Mouse (Mus musculus) natural killer cell, adult 2 months (primary cell): ENCODE results near the gene Ccl3.

Experiments used
- DNase-seq, 2 experiments: peaks; one replicate each; pipeline ENCODE4 v3.0.0; 2022; ENCODE audit warnings: low spot score in 2 of 2

Gene Ccl3

DNA sequence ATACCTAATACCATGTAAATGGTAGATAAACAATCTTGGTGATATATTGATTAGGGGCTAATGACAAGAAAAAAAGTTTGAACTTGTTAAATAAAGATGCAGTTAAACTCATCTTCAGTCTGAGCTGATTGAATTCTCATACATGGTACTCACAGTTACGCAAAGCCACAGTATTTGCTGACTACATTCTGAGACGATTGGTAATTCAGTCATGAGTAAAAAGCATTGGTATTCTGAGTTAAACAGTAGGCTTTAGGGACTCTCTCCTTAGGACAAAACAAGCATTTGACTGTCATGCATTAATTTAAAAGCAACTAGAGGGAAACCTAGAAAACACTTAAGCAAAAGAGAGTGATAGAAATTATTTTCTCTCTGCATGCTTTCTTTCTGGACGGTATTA, 25.6 kb downstream of the Ccl3 start:
- DNase-seq: no peak

DNA sequence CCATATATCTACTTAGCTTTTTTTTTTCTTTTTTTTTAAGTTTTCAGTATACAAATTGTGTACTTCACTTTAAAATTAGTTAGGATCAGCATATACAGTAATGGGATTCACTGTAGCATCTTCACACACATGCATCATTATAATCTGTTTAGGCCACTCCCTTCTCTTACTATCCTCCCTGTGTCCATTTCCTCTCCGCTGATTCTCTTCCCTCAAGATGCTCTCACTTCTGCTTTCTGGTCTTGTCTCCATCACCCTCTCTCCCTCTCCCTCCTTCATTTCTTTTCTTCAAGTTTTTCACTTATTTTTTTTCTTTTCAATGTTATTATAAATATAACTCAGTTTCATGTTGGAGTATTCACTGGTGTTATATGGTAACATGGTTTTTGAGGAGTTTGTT, 30.1 kb downstream of the Ccl3 start:
- no peak for DNase-seq

DNA sequence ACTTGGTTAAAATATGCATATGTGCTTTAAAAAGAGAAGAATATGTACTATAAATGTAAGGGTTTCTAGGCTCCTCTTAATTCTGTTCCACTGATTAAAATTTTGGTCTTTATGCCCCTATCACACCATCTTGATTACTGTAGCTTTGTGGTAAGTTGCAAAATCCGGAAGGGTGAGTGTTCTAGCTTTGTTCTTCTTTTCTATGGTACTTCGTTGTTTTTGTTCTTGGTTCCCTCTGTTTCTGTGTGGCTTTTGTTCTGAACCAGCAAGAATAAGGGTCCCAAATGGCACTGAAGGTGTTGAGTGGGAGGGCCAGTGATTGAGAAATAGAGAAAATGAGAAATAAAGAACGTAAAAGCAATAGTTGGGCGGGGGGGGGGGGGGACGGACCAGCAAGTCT, 30.9 kb downstream of the Ccl3 start:
- no peak for DNase-seq

DNA sequence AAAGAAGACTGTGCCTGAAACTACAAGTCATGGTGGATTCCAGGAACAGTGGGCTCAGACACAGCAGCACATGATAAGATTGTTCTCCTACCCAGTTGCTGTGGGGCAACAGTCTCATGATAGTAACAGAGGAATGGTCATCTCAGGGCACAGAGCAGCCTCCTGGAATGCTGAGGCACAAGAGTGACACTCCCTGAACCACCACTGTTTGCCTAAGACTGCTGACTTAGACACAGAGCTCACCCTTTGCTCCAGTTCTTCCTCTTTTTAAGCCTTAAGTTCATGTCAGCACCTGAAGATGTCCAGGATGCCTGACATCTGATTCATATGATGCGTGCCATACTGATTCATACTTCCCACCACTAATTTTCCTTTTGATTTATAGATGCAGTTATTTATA, 32.6 kb downstream of the Ccl3 start:
- no peak for DNase-seq

DNA sequence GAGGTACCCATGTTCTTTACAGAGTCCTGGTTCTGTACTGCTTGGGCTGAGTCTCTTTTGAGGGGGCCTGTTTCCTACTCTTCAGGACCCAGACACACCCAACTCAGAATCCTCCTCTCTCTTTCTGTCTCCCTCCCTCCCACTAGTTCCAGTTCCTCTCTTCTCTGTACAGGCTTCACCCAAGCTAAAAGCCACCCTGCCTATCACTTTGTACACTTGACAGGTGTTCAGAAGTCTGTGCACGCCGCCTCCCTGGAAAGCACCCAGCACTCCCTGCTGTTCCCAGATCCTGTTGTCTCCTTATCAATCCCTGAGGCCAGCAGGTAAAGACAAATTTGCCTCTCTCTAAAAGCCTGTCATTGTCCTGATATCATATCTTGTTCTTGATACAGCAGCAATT, 38.3 kb downstream of the Ccl3 start:
- DNase-seq: no peak

DNA sequence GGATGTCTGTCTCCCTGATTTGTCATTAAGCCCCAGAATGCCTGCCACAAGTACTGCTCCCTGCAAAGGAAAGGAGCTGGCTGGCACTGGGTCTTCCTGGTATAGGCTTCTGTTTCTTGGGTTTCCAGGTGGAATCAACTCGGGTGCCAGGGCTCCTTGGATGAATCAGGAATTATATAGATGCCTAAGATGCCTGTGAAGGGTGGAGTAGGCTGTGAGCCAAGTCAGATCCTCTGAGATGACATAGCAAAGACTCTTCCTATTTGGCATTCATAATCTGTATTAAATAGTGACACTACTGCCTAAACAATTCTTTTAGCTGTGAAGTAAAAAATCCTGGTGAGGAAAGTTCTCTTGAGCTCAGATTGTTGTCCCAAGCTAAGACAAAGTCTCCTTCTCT, 42.8 kb downstream of the Ccl3 start:
- no peak for DNase-seq

DNA sequence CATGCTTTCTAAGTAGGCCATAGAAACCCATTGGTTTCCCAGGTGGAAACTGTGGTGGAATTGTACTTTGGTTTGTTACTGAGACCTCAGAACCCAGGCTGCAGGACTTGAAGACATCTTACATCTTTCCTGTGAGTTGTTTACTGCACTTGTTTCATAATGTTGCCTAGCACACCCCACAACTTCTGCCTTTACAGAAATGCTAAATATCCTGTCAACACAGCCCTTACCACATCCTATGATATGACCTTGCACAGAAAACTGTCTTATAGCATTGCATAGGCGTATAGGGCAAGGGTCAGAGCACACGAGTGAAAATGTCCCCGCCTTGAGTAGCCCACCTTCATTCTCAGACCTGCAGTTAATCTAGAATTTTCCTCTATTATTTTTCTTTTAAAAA, 43.6 kb downstream of the Ccl3 start:
- DNase-seq: peak in 1 of 2 experiments; percentile 36

DNA sequence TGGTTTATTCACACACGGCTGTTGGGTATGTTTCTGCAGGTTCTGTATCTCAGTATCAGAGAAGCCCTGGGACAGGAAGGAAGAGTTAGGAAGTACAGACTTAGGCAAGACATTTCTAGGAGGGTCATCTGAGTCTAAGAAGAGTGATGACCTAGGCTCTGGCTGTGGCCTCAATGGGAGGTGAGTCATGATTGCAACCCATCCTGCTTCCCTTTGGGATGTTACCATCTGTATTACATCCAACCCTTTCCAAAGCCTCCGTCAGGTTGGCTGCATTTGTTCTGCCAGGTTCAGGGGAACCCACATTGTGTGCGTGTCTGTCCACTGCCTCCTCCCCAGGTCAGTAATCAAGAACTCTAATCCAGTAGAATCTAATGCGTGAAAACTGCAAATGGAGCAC, 44.5 kb downstream of the Ccl3 start:
- DNase-seq: no peak

DNA sequence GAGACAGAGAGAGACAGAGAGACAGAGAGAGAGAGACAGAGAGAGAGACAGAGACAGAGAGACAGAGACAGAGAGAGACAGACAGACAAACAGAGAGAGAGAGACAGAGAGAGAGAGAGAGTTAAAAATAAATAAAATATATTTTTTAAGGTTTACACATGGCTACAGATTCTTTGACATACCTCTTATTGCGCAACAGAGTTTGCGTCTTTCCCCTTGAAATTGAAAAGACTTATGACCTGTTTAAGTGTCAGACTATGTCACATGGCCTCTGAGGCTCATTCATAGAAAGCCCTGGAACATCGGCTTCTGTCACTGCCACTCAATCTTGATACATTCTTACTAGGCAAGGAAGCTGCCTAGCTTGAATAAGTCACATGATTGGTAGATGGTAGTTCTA, 45.8 kb downstream of the Ccl3 start:
- no peak for DNase-seq

DNA sequence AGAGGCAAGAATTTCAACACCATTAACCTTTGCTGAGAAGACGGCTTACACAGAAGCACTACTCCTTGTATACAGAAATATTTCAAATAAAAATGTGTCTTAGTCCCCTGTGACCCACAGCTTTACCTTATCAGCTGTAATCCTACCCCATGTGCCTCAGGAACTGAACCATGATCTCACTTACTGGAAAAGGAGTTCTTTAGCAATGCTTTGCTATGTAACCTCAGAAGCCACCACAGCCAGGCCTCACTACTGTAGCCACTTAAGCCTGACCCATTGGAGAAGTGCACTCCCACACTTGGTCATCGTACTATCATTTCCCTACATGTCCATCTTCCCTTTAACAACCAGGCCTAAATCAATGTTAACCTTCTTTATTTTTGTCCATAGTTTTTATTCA, 48.6 kb downstream of the Ccl3 start:
- DNase-seq: no peak

DNA sequence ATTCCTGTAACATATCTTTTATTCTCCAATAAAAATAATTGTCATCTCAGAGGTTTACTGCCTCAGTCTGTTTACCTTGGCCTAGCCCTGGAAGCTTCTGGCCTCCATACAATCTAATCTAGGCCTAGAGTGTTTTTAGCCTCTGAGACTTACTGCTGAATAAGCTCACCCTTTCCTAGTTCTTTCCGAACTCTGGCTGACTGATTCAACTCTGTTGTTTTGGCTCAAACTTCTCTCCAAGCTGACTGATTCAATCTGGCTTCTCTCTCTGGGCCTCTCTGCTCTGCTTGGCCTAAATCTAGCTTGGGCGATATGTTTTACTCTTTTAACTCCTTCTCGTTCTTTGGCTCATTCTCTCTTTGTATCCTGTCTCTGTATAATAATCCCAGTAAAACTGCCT, 50.2 kb downstream of the Ccl3 start:
- DNase-seq: no peak

DNA sequence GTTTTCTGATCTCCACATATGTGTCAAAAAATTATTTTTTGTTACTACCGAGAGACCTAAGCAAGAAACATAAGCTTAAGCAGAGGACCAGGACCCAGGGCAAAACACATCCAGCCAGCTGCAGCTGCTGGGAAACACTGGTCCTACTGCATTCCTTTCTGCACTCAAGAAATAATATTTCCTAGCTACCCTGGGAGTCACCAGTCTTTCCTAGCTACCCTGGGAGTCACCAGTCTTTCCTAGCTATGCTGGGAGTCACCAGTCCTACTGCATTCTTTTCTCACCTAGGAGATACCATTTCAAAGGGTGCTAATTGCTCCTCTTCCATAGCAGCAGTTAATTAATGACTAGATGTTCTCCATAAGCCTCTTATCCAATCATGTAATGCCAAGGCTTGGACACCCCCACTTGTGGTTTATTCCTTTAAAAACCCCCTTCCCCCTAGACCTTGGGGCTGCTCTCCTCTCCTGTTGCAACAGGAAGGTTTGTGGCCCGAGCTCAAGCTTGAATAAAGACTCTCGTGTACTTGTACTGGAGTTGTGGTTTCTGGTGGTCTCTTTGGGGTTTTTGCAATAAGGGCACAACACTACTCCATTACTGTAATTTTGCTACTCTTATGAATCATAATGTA, 50.8 kb downstream of the Ccl3 start:
- DNase-seq: no peak
